Mouse (Mus musculus) liver, embryonic 13.5 days (tissue): Measurements from ENCODE around the gene Cables2. TPM values are rescaled to one million over a fixed set of nuclear protein-coding genes. Genes with fewer than 3 reads are reported as not detected.

Experiments
- ATAC-seq: fragments of 200-750 bp; cut with Nextera tagmentation; 2 replicates; pipeline ENCODE4 v1.8.0; 2017; ENCODE audit warnings: low read depth, mild to moderate bottlenecking, moderate number of reproducible peaks, moderate library complexity
- DNase-seq: peaks from one replicate; pipeline ENCODE4 v3.0.0; 2022
- H3K27ac ChIP-seq: fragments of 300-500 bp; sonication (generic); 2 replicates; pipeline ENCODE4 v1.5.1; 2015; ENCODE audit warnings: moderate library complexity, mild to moderate bottlenecking, inconsistent platforms
- H3K27me3 ChIP-seq: fragments of 300-500 bp; sonication (generic); 2 replicates; pipeline ENCODE4 v1.6.1; 2015; ENCODE audit warnings: mild to moderate bottlenecking, inconsistent platforms
- H3K36me3 ChIP-seq: fragments of 300-500 bp; sonication (generic); 2 replicates; pipeline ENCODE4 v1.6.1; 2015; ENCODE audit warnings: mild to moderate bottlenecking, inconsistent platforms
- H3K4me1 ChIP-seq: fragments of 300-500 bp; sonication (generic); replicated peaks from 2 replicates; pipeline ENCODE4 v1.6.1; 2015; ENCODE audit warnings: inconsistent platforms
- H3K4me2 ChIP-seq: fragments of 300-500 bp; sonication (generic); 2 replicates; pipeline ENCODE4 v1.6.1; 2015; ENCODE audit warnings: inconsistent platforms, mild to moderate bottlenecking, moderate library complexity
- H3K4me3 ChIP-seq: fragments of 300-500 bp; sonication (generic); replicated peaks from 2 replicates; pipeline ENCODE4 v1.5.1; 2015; ENCODE audit warnings: mild to moderate bottlenecking, inconsistent platforms
- H3K9ac ChIP-seq: fragments of 300-500 bp; sonication (generic); 2 replicates; pipeline ENCODE4 v1.6.1; 2015; ENCODE audit warnings: mild to moderate bottlenecking, inconsistent platforms
- H3K9me3 ChIP-seq: fragments of 300-500 bp; sonication (generic); replicated peaks from 2 replicates; pipeline ENCODE4 v1.6.1; 2016; ENCODE audit warnings: inconsistent platforms
- WGBS: fragments of 180-500 bp; shearing (Covaris S2); methylation state at CpG from one replicate; pipeline ENCODE4 v1.1.7; 2015; ENCODE audit not compliant: insufficient replicate concordance; 5-methylcytosine and 5-hydroxymethylcytosine counted together
- polyA plus RNA-seq: library from polyadenylated mRNA; unstranded; fragments of >200 nt; fragmentation: Nextera tagmentation; extraction: Ambion mirVana; gene quantifications from 2 replicates; pipeline ENCODE4 v1.2.1, GENCODE M21; 2015

Gene Cables2
- polyA plus RNA-seq, 1 experiment from 2014 or later, result 4.4 TPM

DNA sequence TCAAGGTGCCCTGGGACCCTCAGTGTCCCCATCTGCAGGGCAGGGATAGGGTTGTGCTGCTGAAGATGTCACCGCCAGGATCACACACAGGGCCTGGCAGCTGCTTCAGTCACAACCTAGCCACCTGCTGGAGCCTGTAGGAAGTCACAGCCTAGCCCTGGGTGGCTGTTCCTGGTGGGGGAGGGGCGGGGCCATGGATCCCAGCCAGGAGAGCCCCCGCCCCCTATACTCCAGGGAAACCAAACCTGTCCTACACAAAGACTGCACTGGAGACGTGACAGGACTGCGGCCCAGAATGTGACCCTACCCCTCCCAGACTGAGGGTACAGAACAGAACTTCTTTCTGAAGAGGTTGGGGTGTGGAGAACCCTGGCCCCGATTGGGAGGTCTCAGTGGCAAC lies 51.0 kb downstream of the Cables2 start:
- Histone ChIP-seq H3K4me3 (no peak overlapping the region), H3K36me3 (no peaks in the 10 kb centered on the region), H3K4me1 (peaks cover 37% of the 10 kb centered on the region), H3K9ac (no peak overlapping the region), H3K27me3 (peaks cover 48% of the 10 kb centered on the region), H3K4me2 (no peak overlapping the region), H3K27ac (no peak overlapping the region), H3K9me3 (no peaks in the 10 kb centered on the region)
- no peak for ATAC-seq
- no peak for DNase-seq
- WGBS, result 30% methylated on average over 6 of the region's 6 CpGs

DNA sequence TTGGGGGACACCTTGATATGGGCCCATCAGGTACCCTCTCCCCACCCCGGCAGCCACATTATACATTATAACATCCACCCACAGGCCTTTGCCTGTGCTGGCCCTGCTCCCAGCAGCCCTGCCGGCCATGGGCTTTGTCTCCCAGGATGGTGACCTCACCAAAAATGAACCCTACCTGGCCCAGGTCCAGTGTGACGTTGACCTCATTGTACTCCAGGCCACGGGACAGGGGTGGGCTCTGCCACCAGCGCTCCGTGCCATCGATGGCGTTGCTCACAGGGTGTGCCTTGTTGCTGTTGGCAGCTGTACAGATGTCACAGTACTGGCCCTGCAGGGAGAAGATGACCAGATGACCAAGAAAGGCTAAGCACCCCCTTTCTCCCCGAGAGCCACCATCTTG lies 52.2 kb downstream of the Cables2 start:
- ATAC-seq (no peak), DNase-seq (no peak)
- no peaks in the 10 kb centered on the region for H3K9me3 ChIP-seq
- H3K9ac ChIP-seq, result no peak overlapping the region
- H3K4me2 ChIP-seq, result no peak overlapping the region
- H3K4me3 ChIP-seq, result no peak overlapping the region
- no peaks in the 10 kb centered on the region for H3K36me3 ChIP-seq
- H3K27me3 ChIP-seq, result peaks cover 36% of the 10 kb centered on the region
- H3K27ac ChIP-seq, result no peak overlapping the region
- H3K4me1 ChIP-seq, result peaks cover 30% of the 10 kb centered on the region
- 77% methylated on average over 9 of the region's 9 CpGs for WGBS

DNA sequence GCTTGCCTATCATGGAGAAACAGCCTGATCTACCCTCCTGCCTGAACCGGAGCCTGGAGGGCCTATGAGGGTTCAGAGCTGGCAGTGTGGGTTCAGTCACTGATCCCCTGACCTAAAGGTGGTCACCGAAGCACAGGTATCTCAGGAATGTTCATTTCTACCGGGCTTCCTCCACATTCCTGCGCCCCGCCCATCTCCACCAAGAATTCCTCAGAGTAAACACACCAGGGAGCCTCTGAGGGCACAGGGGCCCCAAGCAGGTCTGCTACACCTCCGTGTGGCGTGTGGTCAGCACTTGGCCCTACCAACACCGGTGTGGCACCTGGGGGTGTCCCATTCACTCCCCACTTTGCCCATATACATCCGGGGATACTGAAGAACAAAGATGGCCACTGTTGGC lies 53.1 kb downstream of the Cables2 start:
- H3K9ac ChIP-seq, result no peak overlapping the region
- no peak overlapping the region for H3K4me2 ChIP-seq
- peaks cover 24% of the 10 kb centered on the region for H3K4me1 ChIP-seq
- peaks cover 27% of the 10 kb centered on the region for H3K27me3 ChIP-seq
- ATAC-seq (no peak), DNase-seq (no peak)
- H3K4me3 ChIP-seq, result no peak overlapping the region
- H3K27ac ChIP-seq, result no peak overlapping the region
- no peaks in the 10 kb centered on the region for H3K9me3 ChIP-seq
- H3K36me3 ChIP-seq, result no peaks in the 10 kb centered on the region
- WGBS, result 56% methylated on average over 9 of the region's 9 CpGs

DNA sequence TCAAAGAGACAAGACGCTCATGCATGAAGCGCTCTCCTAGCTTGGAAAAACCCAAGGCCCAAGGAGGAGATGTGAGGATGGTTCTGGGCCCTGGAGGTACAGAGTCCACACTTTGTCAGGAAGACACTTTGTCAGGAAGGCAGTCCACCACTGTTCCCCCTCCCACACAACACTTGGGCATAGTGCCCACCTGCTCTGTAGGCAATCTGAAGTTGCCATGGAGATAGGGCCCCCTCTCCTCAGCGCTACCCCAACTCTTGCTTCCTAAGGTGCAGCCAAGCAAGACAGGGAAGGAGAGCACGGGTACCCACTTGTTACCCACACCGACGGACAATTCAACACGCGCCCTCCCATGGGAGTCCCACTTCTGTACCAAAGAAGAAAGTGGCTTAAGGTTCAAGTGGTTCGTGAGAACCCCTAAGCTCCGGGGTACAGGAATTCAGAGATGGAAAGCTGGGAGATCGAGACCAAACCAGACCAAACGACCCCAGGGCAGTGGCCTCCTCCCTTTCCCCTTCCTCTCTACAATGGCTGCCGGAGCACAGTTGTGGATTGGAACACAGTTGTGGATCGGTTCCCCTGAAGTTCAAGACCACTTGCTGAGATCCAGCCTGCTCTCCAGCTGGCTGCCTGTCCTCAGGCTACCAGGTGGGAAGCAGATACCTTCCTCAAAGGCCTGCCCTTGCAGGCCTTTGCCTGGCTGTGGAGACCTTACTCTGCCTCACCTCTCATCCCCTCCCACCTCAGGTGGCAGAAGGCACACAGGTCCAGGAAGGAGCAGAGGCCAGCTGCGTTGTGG lies 54.0 kb downstream of the Cables2 start:
- H3K27ac ChIP-seq, result no peak overlapping the region
- H3K9me3 ChIP-seq, result no peaks in the 10 kb centered on the region
- H3K4me2 ChIP-seq, result no peak overlapping the region
- H3K4me3 ChIP-seq, result no peak overlapping the region
- H3K4me1 ChIP-seq, result peaks cover 28% of the 10 kb centered on the region
- DNase-seq, result no peak
- no peak for ATAC-seq
- H3K9ac ChIP-seq, result no peak overlapping the region
- peaks cover 19% of the 10 kb centered on the region for H3K27me3 ChIP-seq
- 70% methylated on average over 15 of the region's 15 CpGs for WGBS
- H3K36me3 ChIP-seq, result no peaks in the 10 kb centered on the region

DNA sequence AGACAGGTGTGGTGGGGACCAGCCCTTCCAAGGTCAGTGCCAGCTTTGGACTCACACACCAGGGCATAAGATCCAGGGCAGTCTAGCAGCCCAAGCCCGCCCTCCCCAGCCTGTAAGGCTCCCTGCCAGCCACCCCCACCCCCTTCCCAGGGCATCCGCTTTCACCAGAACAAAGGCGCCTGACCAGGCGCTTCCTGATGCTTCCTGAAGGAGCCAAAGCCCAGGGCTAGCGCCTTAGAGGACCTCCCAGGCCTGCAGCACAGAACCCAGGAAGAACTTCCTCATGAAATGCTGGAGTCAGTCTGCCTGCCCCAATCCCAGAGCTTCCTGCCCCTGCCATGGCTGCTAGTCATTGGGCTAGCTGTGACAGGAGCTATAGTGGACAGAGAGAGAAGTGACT lies 54.6 kb downstream of the Cables2 start:
- peak overlapping the region; percentile 45 for H3K27ac ChIP-seq
- no peaks in the 10 kb centered on the region for H3K36me3 ChIP-seq
- peaks cover 13% of the 10 kb centered on the region for H3K27me3 ChIP-seq
- 51% methylated on average over 5 of the region's 5 CpGs for WGBS
- H3K9ac ChIP-seq, result no peak overlapping the region
- no peaks in the 10 kb centered on the region for H3K9me3 ChIP-seq
- ATAC-seq (0 out of 2 replicates have a peak, but pooled peaks have one; percentile 19), DNase-seq (no peak)
- peaks cover 33% of the 10 kb centered on the region for H3K4me1 ChIP-seq
- H3K4me2 ChIP-seq, result no peak overlapping the region
- no peak overlapping the region for H3K4me3 ChIP-seq

DNA sequence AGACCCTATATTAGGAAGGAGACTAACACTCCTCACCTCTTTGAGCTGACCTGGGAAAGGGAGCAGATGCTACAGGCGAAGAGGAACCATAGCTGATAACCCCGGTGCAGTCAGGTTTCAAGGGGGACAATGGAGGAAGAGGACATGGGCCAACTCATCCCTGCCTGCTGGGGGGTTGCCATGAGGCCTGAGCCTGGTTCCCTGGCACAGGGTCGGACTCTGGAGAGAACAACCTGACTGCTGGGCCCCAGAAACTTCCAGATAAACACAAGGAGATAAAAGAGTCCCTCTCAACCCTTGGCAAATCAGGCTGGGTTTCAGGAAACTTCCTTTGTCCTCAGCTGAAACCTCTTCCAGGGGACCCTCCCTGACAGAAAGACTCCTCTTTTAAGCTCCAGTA lies 55.1 kb downstream of the Cables2 start:
- H3K4me3 ChIP-seq, result no peak overlapping the region
- DNase-seq, result no peak
- ATAC-seq, result no peak
- no peak overlapping the region for H3K4me2 ChIP-seq
- no peaks in the 10 kb centered on the region for H3K9me3 ChIP-seq
- H3K27ac ChIP-seq, result peak overlapping the region; percentile 45
- peaks cover 8% of the 10 kb centered on the region for H3K27me3 ChIP-seq
- H3K4me1 ChIP-seq, result peaks cover 33% of the 10 kb centered on the region
- H3K9ac ChIP-seq, result no peak overlapping the region
- no peaks in the 10 kb centered on the region for H3K36me3 ChIP-seq
- 22% methylated on average over 3 of the region's 3 CpGs for WGBS

DNA sequence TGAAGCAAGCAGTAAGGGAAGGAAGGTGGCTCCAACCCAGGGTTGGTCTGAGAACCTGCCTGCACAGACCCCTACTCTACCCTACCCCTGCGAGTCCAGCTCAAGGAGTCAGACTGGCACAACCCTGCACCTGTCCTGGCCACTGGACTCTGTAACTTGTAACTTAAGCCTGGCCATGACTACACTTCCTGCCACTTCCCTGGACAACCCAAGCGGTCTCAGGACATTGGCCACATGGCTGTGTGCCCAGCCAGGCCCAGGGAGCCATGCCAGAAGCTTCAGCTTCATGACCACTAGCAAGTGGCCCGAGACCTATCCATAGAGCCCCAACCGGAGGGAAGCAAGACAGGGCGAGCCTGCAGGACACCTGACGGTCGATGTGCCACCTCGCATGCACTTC lies 55.7 kb downstream of the Cables2 start:
- Histone ChIP-seq H3K4me2 (no peak overlapping the region), H3K4me1 (peaks cover 29% of the 10 kb centered on the region), H3K4me3 (no peak overlapping the region), H3K27me3 (0 out of 2 replicates have a peak, but pooled peaks cover 2% of the 10 kb centered on the region), H3K9me3 (no peaks in the 10 kb centered on the region), H3K9ac (no peak overlapping the region), H3K36me3 (no peaks in the 10 kb centered on the region), H3K27ac (no peak overlapping the region)
- 77% methylated on average over 8 of the region's 8 CpGs for WGBS
- no peak for DNase-seq
- ATAC-seq, result no peak

DNA sequence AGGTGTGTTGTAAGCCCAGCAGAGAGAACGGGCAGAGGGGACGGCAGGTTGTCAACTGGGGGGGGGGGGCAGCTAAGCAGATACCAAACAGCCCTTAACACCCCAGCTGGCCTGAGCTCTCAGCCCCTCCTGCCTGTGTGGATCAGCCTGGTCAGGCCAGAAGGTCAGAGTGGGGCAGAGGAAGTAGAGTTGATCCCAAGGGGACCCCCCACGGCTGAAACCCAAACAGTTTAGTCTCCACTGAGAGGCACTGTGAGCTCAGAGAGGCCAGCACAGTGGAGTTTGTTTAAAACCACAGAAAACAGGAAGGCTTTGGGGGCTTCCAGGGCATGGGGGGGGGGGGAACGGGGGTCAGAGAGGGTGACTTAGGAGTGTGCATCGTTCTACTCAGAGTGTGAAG lies 56.4 kb downstream of the Cables2 start:
- no peak for DNase-seq
- ATAC-seq, result no peak
- Histone ChIP-seq H3K9ac (no peak overlapping the region), H3K36me3 (no peaks in the 10 kb centered on the region), H3K4me3 (no peak overlapping the region), H3K27ac (no peak overlapping the region), H3K27me3 (no peaks in the 10 kb centered on the region), H3K9me3 (0 out of 2 replicates have a peak, but pooled peaks cover 3% of the 10 kb centered on the region), H3K4me2 (no peak overlapping the region), H3K4me1 (peaks cover 23% of the 10 kb centered on the region)
- 34% methylated on average over 5 of the region's 5 CpGs for WGBS

DNA sequence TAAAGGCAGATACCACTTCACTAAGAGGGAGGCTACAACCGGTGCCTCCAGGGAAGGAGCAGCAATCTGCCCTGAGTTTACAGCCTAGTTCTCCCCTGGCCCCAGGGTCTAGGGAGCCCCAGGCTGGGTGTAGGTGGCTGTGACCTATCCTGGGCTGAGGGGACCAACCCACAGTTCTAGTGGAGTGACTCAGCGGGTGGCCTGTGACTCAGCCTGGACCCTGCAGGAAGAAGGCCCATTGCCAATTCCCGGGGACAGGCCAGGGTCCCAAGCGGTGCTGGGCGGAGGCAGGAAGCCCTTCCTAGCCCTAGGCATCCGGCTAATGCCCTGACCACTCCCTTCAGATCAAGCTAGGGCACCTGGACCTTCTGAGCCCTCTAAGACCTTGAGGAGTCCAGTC lies 57.3 kb downstream of the Cables2 start:
- Histone ChIP-seq H3K36me3 (no peaks in the 10 kb centered on the region), H3K27ac (no peak overlapping the region), H3K4me1 (peaks cover 22% of the 10 kb centered on the region), H3K4me2 (no peak overlapping the region), H3K27me3 (no peaks in the 10 kb centered on the region), H3K9me3 (0 out of 2 replicates have a peak, but pooled peaks cover 3% of the 10 kb centered on the region), H3K9ac (no peak overlapping the region), H3K4me3 (no peak overlapping the region)
- DNase-seq (no peak), ATAC-seq (0 out of 2 replicates have a peak, but pooled peaks have one; percentile 10)
- WGBS, result 48% methylated on average over 6 of the region's 6 CpGs

DNA sequence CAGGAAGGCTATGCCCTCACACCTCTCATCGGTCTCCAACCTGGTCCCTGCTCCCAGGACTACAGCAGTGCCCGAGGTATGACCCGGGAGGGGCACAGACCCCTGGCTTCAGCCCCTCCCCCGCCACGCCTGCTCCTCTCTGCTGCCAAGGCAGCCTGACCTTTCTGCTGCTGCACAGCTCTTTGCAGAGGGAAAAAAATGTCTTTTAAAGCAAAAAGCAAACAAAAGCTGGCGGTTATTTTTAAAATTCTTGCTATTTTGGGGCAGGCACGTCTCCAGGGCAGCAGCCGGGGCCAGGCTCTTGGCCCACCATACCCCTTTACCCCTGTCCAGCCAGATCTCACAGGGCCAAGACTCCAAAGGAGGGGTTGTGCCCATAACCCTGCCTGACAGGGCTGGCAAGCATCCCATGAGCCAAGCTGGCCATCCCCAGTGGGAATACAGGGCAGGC lies 58.3 kb downstream of the Cables2 start:
- H3K4me2 ChIP-seq, result no peak overlapping the region
- H3K9me3 ChIP-seq, result 0 out of 2 replicates have a peak, but pooled peaks cover 3% of the 10 kb centered on the region
- no peak overlapping the region for H3K9ac ChIP-seq
- no peak overlapping the region for H3K27ac ChIP-seq
- H3K4me1 ChIP-seq, result peaks cover 22% of the 10 kb centered on the region
- no peaks in the 10 kb centered on the region for H3K27me3 ChIP-seq
- no peaks in the 10 kb centered on the region for H3K36me3 ChIP-seq
- 62% methylated on average over 8 of the region's 8 CpGs for WGBS
- no peak for ATAC-seq
- DNase-seq, result no peak
- no peak overlapping the region for H3K4me3 ChIP-seq

DNA sequence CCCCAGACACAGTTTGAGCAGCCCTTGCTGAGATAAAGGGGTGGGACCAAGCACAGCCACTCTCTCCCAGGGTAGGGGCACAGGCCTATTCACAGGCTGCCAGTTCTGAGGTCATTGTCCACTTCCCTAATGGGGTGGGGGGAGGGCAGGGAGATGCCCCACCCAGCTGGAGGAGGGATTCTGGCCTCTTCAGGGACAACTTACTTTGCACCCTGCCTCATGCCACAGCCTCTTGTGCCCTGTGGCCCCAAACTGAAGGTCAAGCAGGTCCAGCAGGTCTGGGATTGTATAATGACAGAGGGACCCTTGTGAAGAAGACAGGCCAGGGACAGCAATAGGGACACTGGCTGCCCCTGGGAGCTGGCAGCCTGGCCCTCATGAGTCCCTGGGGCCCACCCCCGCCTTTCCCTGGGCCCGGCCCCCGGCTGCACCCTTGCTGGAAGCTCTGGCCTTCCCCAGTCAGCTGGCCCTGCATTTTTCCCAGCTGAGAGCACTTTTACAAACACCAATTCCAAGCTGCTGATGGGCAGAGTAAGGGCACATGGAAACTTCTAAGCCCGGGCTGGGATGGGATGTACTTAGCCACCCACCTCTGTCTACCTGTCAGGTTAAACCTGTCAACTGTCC lies 58.8 kb downstream of the Cables2 start:
- ATAC-seq, result no peak; the same call in 1 of the 2 replicates
- Histone ChIP-seq H3K4me2 (no peak overlapping the region), H3K4me3 (no peak overlapping the region), H3K27me3 (no peaks in the 10 kb centered on the region), H3K4me1 (peaks cover 22% of the 10 kb centered on the region), H3K9ac (no peak overlapping the region), H3K9me3 (0 out of 2 replicates have a peak, but pooled peaks cover 3% of the 10 kb centered on the region), H3K27ac (no peak overlapping the region), H3K36me3 (no peaks in the 10 kb centered on the region)
- DNase-seq, result no peak
- 72% methylated on average over 4 of the region's 4 CpGs for WGBS
